Mouse (Mus musculus) stomach, adult 2 months (tissue): Measurements from ENCODE around the gene Gm10959. TPM values are rescaled to one million over a fixed set of nuclear protein-coding genes. Genes with fewer than 3 reads are reported as not detected.

Experiments used
- polyA plus RNA-seq: library from polyadenylated mRNA; depleted of rRNA; stranded (reverse); fragments of >200 nt; gene quantifications from 2 replicates; pipeline ENCODE4 v1.2.3, GENCODE M21; 2012; rRNA removed

The Gm10959 gene
- polyA plus RNA-seq, result not detected in 2 replicates

GRCm38 (mm10) chr3:122919260-122919659 lies at the start of gene Gm10959:
TSS of gene Gm10959 (minus strand) at chr3:122919360.

GRCm38 (mm10) chr3:122924009-122924914 lies 5.1 kb upstream of the Gm10959 start, which contains the start of gene 1810037I17Rik:
TSS of gene 1810037I17Rik (plus strand) at chr3:122924203.

GRCm38 (mm10) chr3:122894772-122895171 lies 24.4 kb downstream of the Gm10959 start, which contains the start of gene Fabp2:
TSS of gene Fabp2 (plus strand) at chr3:122895072.

Other genes with a start within 250 kb of the Gm10959 start
- 2.1 and 2.7 TPM in 2 replicates for gene Pde5a, start 190.4 kb downstream of the Gm10959 start, polyA plus RNA-seq
- gene Fabp2, start 24.3 kb downstream of the Gm10959 start, polyA plus RNA-seq, result 0.17 and 0.85 TPM in 2 replicates
- gene 1810037I17Rik, start 4.8 kb upstream of the Gm10959 start, polyA plus RNA-seq, result 49.3 and 57.3 TPM in 2 replicates
- gene Usp53, start 65.2 kb upstream of the Gm10959 start, polyA plus RNA-seq, result 1.3 and 3.0 TPM in 2 replicates
- gene Myoz2, start 115.7 kb upstream of the Gm10959 start, polyA plus RNA-seq, result 0.29 and 1.2 TPM in 2 replicates